Mouse (Mus musculus) spleen, adult 2 months (tissue): ENCODE results near the gene Yars. TPM values are rescaled to one million over a fixed set of nuclear protein-coding genes. Genes with fewer than 3 reads are reported as not detected.

Source experiments
- DNase-seq, 2 experiments: peaks; one replicate each; pipeline versions ENCODE4 v3.0.0 to v3.0.0-alpha.2; 2012 to 2021; ENCODE audit warnings: low spot score in 2 of 2, low read depth in 1 of 2
- H3K27ac ChIP-seq: fragments of 200-500 bp; 2 replicates; pipeline ENCODE4 v1.5.1; 2012; ENCODE audit warnings: low read length, inconsistent platforms; ENCODE audit not compliant: insufficient read depth
- H3K27me3 ChIP-seq: fragments of 200-500 bp; 2 replicates; pipeline ENCODE4 v1.6.1; 2012; ENCODE audit warnings: mild to moderate bottlenecking, moderate library complexity, low read length, inconsistent platforms; ENCODE audit not compliant: control insufficient read depth, insufficient read depth
- H3K36me3 ChIP-seq: fragments of 200-500 bp; 2 replicates; pipeline ENCODE4 v1.6.1; 2012; ENCODE audit warnings: mild to moderate bottlenecking, low read length, inconsistent platforms; ENCODE audit not compliant: control insufficient read depth, insufficient read depth
- H3K4me1 ChIP-seq: fragments of 200-500 bp; 2 replicates; pipeline ENCODE4 v1.6.1; 2011; ENCODE audit warnings: inconsistent platforms; ENCODE audit not compliant: control insufficient read depth, insufficient read depth, insufficient read length
- H3K4me3 ChIP-seq: fragments of 200-500 bp; 2 replicates; pipeline ENCODE4 v1.5.1; 2011; ENCODE audit warnings: mild to moderate bottlenecking, inconsistent platforms; ENCODE audit not compliant: insufficient read depth, insufficient read length; ENCODE audit errors: extremely low read depth
- CTCF ChIP-seq: fragments of 200-500 bp; IDR thresholded peaks from 2 replicates; pipeline ENCODE4 v1.5.1; 2011; ENCODE audit warnings: mild to moderate bottlenecking, inconsistent platforms; ENCODE audit not compliant: insufficient read depth, insufficient read length, insufficient replicate concordance; ENCODE audit errors: extremely low read depth
- POLR2A ChIP-seq: fragments of 200-500 bp; IDR thresholded peaks from 2 replicates; pipeline ENCODE4 v1.6.1; 2011; ENCODE audit warnings: low read depth, low read length, inconsistent platforms
- WGBS: fragments of 180-500 bp; shearing (Covaris S2); methylation state at CpG from one replicate; pipeline ENCODE4 v1.1.7; 2018; 5-methylcytosine and 5-hydroxymethylcytosine counted together
- polyA plus RNA-seq: library from polyadenylated mRNA; depleted of rRNA; stranded (reverse); fragments of >200 nt; gene quantifications from 2 replicates; pipeline ENCODE4 v1.2.3, GENCODE M21; 2012; rRNA removed

Gene Yars
- polyA plus RNA-seq, 1 experiment: 8.6 TPM

GRCm38 (mm10) chr4:129259101-129259500 is 69.5 kb downstream of the Yars start:
- 94% methylated on average over 4 of the region's 4 CpGs for WGBS
- no peak for DNase-seq

GRCm38 (mm10) chr4:129260678-129261077 is 71.1 kb downstream of the Yars start:
- Histone ChIP-seq H3K27me3 (no peaks in the 10 kb centered on the region), H3K36me3 (no peaks in the 10 kb centered on the region), H3K4me3 (no peak overlapping the region), H3K27ac (no peak overlapping the region), H3K4me1 (peaks cover 14% of the 10 kb centered on the region; the same call in 1 of the 2 replicates)
- TF ChIP-seq POLR2A (no peak), CTCF (no peak)
- DNase-seq: no peak
- 39% methylated on average over 6 of the region's 6 CpGs for WGBS

More at GRCm38 (mm10) chr4:129259101-129259500, 69.5 kb downstream of the Yars start:
- Histone ChIP-seq H3K36me3 (no peaks in the 10 kb centered on the region), H3K27ac (no peak overlapping the region), H3K4me1 (peaks cover 14% of the 10 kb centered on the region; the same call in 1 of the 2 replicates), H3K4me3 (no peak overlapping the region), H3K27me3 (no peaks in the 10 kb centered on the region)
- TF ChIP-seq POLR2A (no peak), CTCF (no peak)

GRCm38 (mm10) chr4:129261196-129261595 is 71.6 kb downstream of the Yars start, which contains the start of gene C77080:
Gene C77080, minus strand, starts transcription at chr4:129261404.
- no peak for TF ChIP-seq POLR2A
- no peak for TF ChIP-seq CTCF
- WGBS: no CpG with 5 or more reads among the region's 4 CpGs
- no peak within 1 kb of the TSS for H3K4me3 ChIP-seq
- DNase-seq: no peak
- H3K36me3 ChIP-seq: no peaks in the 10 kb centered on the region
- H3K27me3 ChIP-seq: no peaks in the 10 kb centered on the region
- no peak within 1 kb of the TSS for H3K27ac ChIP-seq
- H3K4me1 ChIP-seq: peaks cover 13% of the 10 kb centered on the region; the same call in 1 of the 2 replicates

- no peak overlapping the region for H3K27ac ChIP-seq
- DNase-seq: peak in 1 of 2 experiments; percentile 28
- 20% methylated on average over 19 of the region's 19 CpGs for WGBS
- peaks cover 10% of the 10 kb centered on the region; the same call in 1 of the 2 replicates for H3K4me1 ChIP-seq
- H3K27me3 ChIP-seq: no peaks in the 10 kb centered on the region
- no peak overlapping the region for H3K4me3 ChIP-seq
- no peak for TF ChIP-seq CTCF
- no peak for TF ChIP-seq POLR2A
- no peaks in the 10 kb centered on the region for H3K36me3 ChIP-seq
Measured at GRCm38 (mm10) chr4:129263225-129264021, 73.9 kb downstream of the Yars start.

- Histone ChIP-seq H3K4me1 (peaks cover 10% of the 10 kb centered on the region; the same call in 1 of the 2 replicates), H3K36me3 (no peaks in the 10 kb centered on the region), H3K4me3 (no peak overlapping the region), H3K27me3 (no peaks in the 10 kb centered on the region), H3K27ac (no peak overlapping the region)
- TF ChIP-seq CTCF (no peak), POLR2A (no peak)
- no peak for DNase-seq
- 95% methylated on average over 4 of the region's 4 CpGs for WGBS
Measured at GRCm38 (mm10) chr4:129266191-129266590, 76.6 kb downstream of the Yars start.

GRCm38 (mm10) chr4:129266821-129267220 is 77.3 kb downstream of the Yars start:
- H3K4me1 ChIP-seq: peaks cover 10% of the 10 kb centered on the region; the same call in 1 of the 2 replicates
- 95% methylated on average over 5 of the region's 5 CpGs for WGBS
- no peaks in the 10 kb centered on the region for H3K27me3 ChIP-seq
- DNase-seq: no peak
- H3K4me3 ChIP-seq: no peak overlapping the region
- no peaks in the 10 kb centered on the region for H3K36me3 ChIP-seq
- TF ChIP-seq CTCF (no peak), POLR2A (no peak)
- H3K27ac ChIP-seq: no peak overlapping the region

- Histone ChIP-seq H3K4me3 (no peak overlapping the region), H3K4me1 (peaks cover 3% of the 10 kb centered on the region; the same call in 1 of the 2 replicates), H3K36me3 (no peaks in the 10 kb centered on the region), H3K27me3 (no peaks in the 10 kb centered on the region), H3K27ac (no peak overlapping the region)
- no peak for TF ChIP-seq POLR2A
- TF ChIP-seq CTCF: no peak
- 32% methylated on average over 1 of the region's 1 CpGs for WGBS
- DNase-seq: no peak
Measured at GRCm38 (mm10) chr4:129268698-129269097, 79.1 kb downstream of the Yars start.

Other genes starting within 250 kb of the Yars start
- gene Azin2, start 227.3 kb upstream of the Yars start, polyA plus RNA-seq: 5.3 and 6.4 TPM in 2 replicates
- gene Ak2, start 197.8 kb upstream of the Yars start, polyA plus RNA-seq: 32.0 and 32.2 TPM in 2 replicates
- 109 and 136 TPM in 2 replicates for gene Rnf19b, start 131.5 kb upstream of the Yars start, polyA plus RNA-seq
- 0.60 TPM in 1 of 2 replicates, not detected in the other for gene Tmem54, start 84.2 kb upstream of the Yars start, polyA plus RNA-seq
- 0.05 TPM in 1 of 2 replicates, not detected in the other for gene Hpca, start 67.7 kb upstream of the Yars start, polyA plus RNA-seq
- 0.58 and 0.70 TPM in 2 replicates for gene Fndc5, start 52.8 kb upstream of the Yars start, polyA plus RNA-seq
- gene S100pbp, start within 50 bp of the Yars start, polyA plus RNA-seq: 14.7 and 16.3 TPM in 2 replicates
- 2.9 and 3.5 TPM in 2 replicates for gene C77080, start 71.6 kb downstream of the Yars start, polyA plus RNA-seq
- gene Sync, start 97.9 kb downstream of the Yars start, polyA plus RNA-seq: 0.63 and 1.00 TPM in 2 replicates
- 16.3 and 16.6 TPM in 2 replicates for gene Rbbp4, start 145.6 kb downstream of the Yars start, polyA plus RNA-seq
- gene Zbtb8os, start 145.9 kb downstream of the Yars start, polyA plus RNA-seq: 8.2 and 9.2 TPM in 2 replicates
- gene Zbtb8a, start 188.4 kb downstream of the Yars start, polyA plus RNA-seq: 2.1 and 3.5 TPM in 2 replicates